24 mouse cellular contexts compared by ENCODE assay signal in the genomic region with DNA sequence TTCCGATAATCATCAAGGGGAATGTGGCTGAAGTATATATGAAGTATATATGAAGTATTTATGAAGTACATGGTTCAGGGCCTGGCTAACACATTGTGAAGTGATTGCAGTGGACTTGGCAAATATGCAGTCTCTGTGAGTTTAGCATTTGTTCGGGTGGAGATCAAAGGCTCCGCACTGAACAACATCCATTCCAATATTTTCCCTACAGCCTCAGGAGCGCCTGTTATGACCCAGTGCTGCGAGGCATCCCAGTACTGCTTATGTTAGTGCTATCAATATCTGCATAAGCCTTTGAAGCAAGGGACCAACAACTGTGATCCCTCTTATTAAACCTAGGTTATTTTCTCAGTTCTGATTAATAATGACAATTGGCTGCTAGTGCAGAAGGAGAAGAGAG.
"Had no signal": no experiment of that assay in that cellular context is flagged by ENCODE, and none has a peak within 500 bp of the region (broad histone marks: within the 10 kb centered on the region; RNA-seq: fewer than 3 reads in every experiment).

No protein-coding gene starts in this region.

- H3K9ac ChIP-seq: limb, embryonic 13.5 days; liver, embryonic 12.5 days; liver, embryonic 15.5 days; lung, embryonic 15.5 days; midbrain, embryonic 12.5 days had no signal

- H3K4me3 ChIP-seq: limb, embryonic 10.5 days; limb, embryonic 13.5 days; liver, embryonic 12.5 days; liver, embryonic 15.5 days; lung, embryonic 15.5 days; megakaryocyte, embryonic 14.5 days; midbrain, embryonic 12.5 days had no signal

- ATAC-seq: hindbrain, postnatal 0 days; inflammation-experienced regulatory T-cells, adult 6 months; intestine, embryonic 16.5 days; liver, embryonic 12.5 days had no signal

- H3K27me3 ChIP-seq: liver, embryonic 12.5 days; liver, embryonic 15.5 days; megakaryocyte, embryonic 14.5 days; midbrain, embryonic 12.5 days had no signal

- H3K36me3 ChIP-seq: limb, embryonic 10.5 days; limb, embryonic 13.5 days; liver, embryonic 12.5 days; liver, embryonic 15.5 days; lung, embryonic 15.5 days; midbrain, embryonic 12.5 days had no signal

- H3K27ac ChIP-seq: hindbrain, postnatal 0 days; limb, embryonic 10.5 days; limb, embryonic 13.5 days; liver, embryonic 12.5 days; liver, embryonic 15.5 days; lung, embryonic 15.5 days; midbrain, embryonic 12.5 days; stomach, postnatal 0 days had no signal

- H3K4me1 ChIP-seq: limb, embryonic 10.5 days; limb, embryonic 13.5 days; liver, embryonic 12.5 days; liver, embryonic 15.5 days; lung, embryonic 15.5 days; midbrain, embryonic 12.5 days had no signal

- DNase-seq: kidney, adult 2 months; kidney, postnatal 10 days; kidney, postnatal 4 days; liver; lung, adult 18-20 months; lung, postnatal 10 days; lung, postnatal 36 days; right cerebral cortex, adult 18-20 months; right cerebral cortex, postnatal 14 days; right cerebral cortex, postnatal 4 days; thymus, adult 2 months; thymus, postnatal 14 days; thymus, postnatal 4 days had no signal

- H3K9me3 ChIP-seq: limb, embryonic 10.5 days; limb, embryonic 13.5 days; liver, embryonic 12.5 days; liver, embryonic 15.5 days; lung, embryonic 15.5 days; midbrain, embryonic 12.5 days had no signal

- H3K4me2 ChIP-seq: limb, embryonic 13.5 days; liver, embryonic 12.5 days; liver, embryonic 15.5 days; lung, embryonic 15.5 days; midbrain, embryonic 12.5 days had no signal
